Mouse (Mus musculus) urinary bladder, postnatal 4 days (tissue): ENCODE results near the gene Ywhag.

ENCODE experiments used
- DNase-seq, 2 experiments: peaks; one replicate each; pipeline ENCODE4 v3.0.0; 2021 to 2022; ENCODE audit warnings: low spot score in 2 of 2

The Ywhag gene

DNA sequence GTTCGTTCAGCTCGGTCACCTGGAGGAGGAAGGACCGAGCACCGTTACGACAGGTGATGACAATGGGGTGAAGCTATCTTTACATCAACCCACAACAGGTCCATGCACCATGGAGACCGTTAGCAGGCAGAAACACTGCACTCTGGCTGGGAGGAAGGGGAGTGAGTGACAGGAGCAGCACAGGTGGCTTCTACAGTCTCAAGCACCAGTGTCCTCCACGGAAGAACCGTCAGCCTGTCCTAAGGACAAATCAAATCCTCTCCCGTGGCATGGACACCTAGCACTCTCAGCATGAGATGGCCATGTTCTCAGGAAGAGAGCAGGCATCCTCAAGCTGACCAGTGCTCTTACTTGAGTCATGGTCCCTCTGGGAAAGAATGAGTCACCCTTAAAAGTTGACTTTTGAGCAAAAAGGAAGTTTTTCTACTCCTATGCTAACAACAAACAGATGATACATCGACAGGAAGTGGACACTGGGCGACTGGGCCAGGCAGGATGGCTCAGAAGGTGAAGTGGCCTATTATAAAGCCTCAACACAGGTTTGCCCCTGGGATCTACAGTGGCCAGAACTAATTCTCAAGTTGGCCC lies 22.7 kb downstream of the Ywhag start:
- DNase-seq, result no peak

DNA sequence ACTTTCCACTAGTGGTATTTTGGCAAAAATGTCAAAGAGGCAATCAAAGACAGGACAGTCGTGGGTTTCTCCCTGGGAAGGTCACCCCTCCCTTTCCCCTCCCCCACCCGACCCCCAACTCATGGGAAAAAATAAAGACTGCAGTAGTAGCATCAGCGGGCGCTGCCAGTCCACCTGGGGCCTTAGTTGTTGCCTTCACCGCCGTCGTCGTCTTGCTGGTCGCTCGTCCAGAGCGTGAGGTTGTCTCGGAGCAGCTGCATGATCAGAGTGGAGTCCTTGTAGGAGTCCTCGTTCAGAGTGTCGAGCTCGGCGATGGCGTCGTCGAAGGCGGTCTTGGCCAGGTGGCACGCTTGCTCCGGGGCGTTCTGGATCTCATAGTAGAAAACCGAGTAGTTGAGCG lies 23.6 kb downstream of the Ywhag start:
- no peak for DNase-seq

DNA sequence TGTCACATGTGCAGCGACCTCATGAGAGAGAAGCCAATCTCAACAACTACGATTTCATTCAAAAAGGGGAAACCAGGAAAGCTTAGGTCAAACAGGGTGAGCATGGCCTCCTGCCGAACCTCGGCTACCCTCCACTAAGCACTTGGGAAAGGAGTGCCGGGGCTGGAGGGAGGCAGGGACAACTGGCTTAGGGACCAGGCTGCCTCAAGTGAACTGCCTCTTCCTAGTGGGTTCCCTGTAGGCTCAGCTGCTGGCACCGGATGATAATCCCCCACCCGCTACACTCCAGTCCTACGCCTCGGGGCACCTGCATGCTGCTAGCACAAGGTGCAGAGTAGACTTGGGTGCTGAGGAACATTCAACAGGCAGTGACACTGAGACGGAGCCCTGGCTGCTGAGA lies 24.8 kb downstream of the Ywhag start:
- no peak for DNase-seq

DNA sequence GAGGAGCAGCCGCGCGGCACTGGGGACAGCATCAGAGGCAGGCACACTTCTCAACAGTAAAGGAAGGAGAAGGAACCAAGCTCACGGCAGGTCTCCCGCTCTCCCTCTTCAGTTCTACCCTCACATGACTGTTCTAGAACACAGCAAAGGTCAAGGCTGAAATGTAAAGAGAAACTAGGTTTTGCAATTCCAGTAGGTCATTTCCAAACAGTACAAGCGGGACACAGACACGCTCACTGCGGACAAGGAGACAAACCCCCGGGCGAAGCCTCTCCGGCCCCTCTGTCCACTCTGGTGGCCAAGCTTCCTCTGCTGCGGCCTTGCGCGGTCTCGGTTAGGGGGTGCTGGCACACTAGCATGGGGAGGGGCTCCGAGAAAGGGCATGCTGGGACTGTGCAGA lies 25.4 kb downstream of the Ywhag start:
- DNase-seq, result no peak

DNA sequence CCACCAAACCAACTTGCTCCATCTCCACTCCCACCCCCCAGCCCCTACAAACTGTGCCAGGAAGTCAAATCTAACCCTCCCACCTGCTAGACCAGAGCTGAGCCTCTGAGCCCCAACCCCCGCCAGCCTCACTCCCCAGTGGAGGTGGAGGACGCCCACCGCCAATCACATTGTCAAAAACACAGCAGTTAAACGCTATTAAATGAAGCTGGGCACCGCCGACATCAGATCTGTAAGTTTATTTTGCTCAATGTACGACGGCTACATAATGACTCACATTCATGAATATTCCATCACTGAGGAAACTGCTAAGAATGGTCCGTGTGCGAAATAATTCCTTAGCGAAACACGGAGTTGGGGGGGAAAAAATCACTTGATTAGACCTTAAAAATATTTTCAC lies 26.2 kb downstream of the Ywhag start:
- no peak for DNase-seq

DNA sequence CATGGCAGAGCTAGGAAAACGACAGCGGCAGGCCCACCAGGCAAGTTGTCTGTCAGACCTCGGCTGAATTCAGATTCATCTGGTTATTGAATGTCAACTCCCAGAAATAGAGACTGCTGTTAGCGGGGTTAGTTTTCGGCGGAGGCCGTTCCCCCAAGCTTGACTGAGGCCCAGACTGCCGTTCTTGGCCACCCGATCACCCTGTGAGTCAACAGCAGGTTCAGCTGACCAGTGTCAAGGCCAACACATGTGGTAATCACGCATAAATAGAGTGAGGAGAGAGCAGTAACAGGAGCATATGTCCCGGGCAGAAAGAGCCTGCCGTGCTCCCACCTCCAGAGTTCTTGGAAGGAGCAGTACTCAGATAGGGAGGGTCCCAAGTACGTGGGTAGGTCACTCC lies 27.2 kb downstream of the Ywhag start:
- DNase-seq, result no peak

DNA sequence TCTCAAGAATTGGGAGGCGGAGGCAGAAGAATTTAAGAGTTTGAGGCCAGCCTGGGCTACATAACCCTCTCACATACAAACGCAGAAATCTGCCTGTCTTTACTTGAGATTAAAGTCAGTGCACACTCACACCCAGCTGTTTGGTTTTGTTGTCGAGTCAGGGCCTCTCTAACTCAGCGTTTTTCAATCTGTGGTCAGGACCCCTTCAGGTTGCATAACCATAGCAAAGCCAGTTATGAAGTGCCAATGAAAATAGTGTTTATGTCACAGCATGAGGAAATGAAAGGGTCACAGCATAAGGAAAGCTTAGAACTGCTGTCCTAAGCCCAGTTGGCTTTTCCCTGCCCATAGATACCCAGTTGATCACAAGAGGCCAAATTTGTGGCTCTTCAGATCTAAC lies 27.6 kb downstream of the Ywhag start:
- DNase-seq, result no peak

DNA sequence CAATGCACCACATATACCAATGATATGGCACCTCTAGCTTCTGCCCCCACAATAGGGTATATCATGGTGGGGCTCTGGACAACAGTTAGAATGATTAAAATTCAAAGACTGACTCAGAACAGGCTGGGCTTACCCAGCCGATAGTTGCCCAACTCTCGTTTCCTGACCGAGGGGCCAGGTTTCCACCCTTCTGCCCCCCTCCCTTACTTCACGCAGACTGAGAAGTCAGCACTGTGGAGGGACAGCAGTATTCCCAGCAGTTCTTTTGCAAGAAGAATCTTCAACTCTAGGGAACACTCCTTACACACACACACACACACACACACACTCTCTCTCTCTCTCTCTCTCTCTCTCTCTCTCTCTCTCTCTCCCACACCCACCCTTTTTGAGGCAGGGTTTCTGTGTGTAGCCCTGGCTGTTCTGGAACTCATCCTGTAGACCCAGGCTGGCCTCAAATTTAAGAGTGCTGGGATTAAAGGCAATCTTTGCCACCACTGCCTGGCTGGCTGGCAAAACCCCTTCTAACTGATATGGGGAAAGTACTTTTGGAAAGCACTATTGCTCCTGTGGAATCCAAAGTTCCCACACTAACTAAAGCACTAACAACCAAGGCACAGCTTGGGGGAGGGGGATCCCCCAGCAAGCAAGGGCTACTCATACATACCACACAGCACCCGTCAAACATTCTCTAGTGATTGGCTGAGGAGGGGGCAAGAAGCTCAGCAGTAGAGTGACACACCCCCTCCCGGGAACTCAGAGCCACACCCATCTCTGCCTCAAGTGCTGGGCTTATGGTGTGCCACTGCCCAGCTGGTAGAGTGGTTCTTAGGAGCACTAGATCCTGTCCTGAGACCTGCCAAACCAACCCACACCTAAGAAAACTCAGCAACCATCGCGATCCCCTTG lies 28.8 kb downstream of the Ywhag start:
- DNase-seq, result no peak

DNA sequence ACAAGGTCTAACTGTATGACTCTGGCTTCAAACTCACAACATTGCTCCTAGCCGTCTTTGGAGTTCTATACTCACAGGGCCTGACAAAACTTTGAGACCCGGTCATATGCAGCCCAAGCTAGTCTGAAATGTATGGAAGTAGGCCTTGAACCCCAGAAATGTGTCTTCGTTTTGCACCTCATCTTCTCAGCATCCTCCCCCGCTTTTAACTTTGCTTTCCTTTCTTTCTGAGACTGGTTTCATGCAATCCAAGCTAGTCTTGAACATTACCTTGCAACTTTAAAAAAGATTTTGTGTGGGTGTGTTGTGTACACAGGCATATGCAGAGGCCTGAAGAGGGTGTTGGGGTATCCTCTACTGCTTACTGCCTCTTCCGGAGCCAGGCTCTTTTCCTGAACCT lies 30.2 kb downstream of the Ywhag start:
- no peak for DNase-seq

DNA sequence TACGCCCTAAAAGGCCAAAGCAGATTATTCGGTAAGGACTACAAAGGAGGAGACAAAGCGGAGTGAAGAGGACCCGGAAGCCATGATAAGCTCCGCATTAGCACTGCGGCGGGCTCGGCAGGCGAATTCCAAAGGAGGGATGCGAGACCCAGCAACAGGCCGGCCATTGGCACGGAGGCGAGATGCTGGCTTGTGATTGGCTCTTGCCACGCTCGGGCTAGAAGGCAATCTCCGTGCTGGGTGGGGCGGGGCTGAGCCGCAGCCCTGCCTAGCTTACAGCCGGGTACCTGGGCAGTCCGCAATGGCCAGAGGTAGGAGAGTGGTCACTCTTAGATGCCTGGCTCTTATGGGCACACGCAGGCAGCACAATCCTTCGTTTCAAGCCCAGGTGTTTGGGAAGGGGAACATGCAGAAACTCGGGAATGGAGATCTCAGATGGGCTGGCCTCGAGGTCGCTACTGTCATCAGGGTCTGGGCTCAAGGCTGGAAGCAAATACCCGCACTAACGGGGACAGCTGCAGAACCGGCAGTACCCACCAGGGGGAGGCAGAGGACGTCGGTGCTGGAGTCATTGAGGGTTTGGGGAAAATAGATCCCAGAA lies 30.8 kb downstream of the Ywhag start:
- peak; percentile 84 to 92 for DNase-seq

DNA sequence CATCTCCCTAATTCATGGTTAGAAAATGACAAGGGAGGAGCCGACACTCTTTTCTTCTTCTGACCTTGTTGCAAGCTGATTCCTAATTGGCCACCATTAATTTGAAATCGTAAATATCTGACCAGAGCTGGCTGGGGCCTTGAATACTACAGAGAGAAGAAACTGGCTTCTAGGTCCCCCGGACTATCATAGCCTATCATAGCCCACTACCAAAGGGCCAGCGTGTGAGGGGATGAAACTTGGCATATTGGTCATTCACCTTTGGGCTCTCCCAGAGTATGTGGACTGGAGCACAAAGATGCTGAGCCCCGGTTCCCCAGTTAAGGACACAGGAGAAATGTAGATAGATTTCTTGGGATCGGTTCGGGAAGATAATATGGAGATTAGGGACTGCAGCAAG lies 31.4 kb downstream of the Ywhag start:
- DNase-seq, result no peak

DNA sequence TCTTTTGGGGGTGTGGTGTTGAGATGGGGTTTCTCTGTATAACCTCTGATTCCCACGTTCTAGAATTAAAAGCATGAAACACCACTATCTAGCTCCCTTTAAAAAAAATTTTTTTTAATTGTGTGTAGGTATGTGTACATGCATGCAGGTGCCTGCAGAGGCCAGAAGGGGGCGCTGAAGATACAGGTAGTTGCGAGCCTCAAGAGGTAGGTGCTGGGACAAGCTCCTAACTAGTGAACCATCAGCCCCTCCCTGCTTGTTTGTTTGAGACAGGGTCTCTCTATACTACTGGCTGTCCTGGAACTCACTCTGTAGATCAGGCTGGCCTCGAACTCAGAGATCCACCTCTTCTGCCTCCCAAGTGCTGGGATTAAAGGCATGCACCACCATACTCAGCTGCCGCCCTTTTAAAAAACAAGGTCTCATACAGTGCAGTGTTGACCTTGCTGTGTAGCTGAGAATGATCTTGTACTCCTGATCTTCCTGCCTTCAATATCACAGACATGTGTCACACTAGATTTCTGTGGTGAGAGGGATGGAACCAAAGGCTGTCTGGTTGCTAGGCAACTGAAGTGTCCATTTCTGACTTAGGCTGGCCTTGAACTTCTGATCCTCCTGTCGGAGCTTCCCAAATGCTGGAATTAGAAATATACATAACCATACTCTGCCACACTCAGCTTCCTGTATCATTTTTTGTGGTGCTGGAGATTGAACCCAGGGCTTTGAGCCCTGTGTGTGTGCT lies 32.9 kb downstream of the Ywhag start:
- DNase-seq, result no peak

DNA sequence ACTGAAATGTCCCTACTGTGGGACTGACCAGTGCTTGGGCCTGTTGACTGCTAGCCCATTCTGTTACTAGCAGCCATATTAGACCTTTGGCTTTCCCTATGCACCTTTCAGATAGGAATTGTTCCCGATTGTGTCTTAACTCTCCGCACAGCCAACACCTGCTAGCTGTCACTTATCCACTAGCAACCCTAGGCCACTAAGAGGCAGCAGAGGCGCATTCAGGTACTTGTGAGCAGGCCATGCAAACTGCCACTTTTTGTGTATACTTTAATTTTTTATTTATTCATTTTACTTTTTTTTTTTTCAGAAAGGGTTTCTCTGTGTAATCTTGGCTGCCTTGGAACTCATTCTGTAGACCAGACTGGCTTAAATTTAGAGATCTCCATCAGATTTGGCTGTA lies 33.7 kb downstream of the Ywhag start:
- DNase-seq, result no peak

DNA sequence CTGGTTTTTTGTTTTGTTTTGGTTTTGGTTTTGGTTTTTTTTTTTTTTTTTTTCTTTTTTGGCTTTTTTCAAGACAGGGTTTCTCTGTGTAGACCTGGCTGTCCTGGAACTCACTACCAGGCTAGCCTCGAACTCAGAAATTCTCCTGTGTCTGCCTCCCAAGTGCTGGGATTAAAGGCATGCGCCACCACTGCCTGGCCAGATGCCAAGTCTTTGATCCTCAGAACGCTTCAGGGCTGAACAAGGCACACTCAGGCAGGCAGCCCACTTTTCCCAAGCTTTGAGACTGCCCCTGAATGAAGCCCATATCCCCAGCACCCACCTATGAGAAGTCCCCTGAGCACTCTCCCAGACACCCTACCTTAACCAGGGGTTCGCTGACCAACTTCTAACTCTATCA lies 34.6 kb downstream of the Ywhag start:
- DNase-seq, result no peak

DNA sequence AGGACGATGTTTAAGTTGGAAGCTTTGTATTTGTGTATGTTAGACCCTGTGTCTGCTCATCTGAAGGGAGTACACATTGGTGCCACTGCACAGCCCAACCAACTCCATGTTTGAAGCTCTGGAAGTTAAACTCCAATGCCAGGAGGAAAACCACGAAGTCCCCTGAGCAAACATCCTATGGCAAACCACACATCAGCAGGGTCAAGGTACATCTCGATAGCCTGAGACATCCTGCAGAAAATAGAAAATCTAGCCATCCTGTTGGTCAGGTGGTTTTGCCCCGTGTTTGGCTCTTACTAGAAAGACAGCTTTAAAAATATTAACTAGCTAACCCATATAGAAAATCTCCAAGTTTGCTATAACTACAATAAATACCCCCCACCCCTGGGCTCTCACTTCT lies 35.4 kb downstream of the Ywhag start:
- DNase-seq, result no peak

DNA sequence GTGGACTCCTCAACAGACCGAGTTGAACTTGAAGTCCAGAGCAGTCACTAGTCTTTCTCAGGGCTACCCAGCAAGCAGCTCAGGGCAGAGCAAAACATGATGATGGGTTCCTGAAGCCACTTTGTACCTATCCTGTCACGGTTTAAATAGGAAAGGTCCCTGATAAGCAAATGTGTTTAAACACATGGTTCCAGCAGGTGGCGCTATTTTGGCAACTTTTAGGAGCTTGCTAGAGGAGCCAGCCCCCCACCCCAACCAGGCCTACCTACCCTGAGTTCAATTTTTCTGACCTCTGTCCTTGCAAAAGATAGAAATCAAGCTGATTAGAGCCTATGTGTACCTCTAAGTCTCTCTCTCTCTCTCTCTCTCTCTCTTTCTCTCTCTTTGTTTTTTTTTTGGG lies 36.4 kb downstream of the Ywhag start:
- DNase-seq, result no peak

DNA sequence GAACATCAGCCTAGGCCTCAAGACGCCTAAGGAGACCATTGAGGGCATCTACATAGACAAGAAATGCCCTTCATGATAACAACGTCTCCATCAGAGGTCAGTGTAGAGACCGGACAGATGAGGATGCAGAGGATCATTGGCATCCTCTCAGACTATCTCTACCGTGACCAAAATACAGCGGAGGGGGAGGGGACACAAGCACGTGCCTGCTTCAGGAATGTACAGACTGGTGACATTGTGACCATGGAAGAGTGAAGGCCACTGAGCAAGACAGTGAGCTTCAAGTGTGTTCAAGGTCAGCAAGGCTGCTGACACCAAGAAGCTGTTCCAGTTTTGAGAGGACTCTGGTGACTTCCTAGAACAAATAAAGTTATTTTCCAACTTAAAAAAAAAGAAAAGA lies 39.5 kb downstream of the Ywhag start:
- no peak for DNase-seq

DNA sequence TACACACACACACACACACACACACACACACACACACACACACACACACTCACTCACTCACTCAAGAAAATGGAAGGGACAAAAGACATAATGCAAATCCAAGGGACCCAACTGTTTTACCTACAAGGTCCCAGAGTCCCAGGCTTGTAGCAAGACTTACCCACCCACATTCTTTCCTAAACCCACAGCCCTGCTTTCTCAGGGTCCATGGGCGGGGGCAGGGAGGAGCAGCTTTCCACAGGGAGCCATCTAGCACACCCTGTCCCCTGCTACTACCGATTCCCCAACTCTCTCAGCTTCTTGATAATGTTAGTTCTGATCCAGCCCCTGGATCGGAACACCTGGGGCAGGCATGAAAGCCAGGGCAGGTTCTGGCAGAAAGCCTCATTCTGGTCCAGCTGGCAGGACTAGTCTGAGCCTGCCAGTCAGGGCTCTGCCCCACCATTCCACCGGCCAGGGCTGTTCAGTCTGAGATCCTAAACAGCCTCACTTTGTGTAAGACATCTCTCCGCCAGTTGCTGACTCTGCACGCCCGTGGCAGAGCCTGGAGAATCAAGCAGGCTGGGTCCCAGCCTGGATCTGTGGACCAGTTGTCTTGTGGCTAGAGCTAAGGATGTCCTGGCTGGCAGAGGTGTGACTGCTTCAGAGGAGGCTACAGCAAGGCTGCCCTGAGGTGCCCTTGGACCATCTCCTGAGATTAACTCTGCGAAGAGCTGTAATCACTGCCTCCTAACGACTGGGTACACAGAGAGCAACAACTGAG lies 41.6 kb downstream of the Ywhag start:
- peak in 1 of 2 experiments; percentile 36 for DNase-seq

DNA sequence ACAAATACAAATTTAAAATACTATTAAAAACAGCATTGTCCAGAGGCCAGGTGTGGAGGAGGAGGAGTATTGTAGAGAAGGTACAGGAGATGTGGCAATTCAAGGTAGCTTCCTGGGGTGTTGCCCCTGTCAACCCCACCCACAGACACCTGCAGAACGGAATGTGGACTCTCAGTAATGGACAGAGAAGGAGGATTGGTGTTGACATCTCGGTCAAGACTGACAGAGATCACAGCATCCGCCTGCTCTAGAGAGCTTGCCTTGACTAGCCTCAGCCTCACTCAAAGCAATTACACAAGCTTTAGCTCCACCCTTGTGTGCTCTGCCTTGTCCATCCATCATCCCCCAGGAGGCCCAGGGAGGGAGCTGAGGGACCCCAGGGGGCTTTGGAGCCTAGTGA lies 43.5 kb downstream of the Ywhag start:
- DNase-seq, result no peak

DNA sequence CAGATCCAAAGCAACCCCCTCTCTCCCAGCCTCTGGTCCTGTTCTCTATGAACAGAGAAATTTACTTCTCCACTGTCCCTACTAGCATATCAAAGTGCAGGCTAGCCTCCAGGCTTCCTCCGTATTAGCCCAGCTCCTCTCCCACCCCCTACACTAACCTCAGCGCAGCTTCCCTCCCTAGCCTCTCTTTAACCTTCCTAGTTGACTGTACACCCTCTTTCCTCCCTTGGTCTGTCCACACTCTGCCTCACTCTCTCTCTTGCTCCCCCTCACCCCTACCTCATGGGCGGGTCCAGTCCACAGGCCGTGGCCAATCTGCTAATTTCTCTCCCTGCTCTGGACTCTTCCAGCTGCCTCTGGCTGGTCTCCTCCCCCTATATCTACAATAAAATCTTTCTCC lies 44.1 kb downstream of the Ywhag start:
- no peak for DNase-seq

DNA sequence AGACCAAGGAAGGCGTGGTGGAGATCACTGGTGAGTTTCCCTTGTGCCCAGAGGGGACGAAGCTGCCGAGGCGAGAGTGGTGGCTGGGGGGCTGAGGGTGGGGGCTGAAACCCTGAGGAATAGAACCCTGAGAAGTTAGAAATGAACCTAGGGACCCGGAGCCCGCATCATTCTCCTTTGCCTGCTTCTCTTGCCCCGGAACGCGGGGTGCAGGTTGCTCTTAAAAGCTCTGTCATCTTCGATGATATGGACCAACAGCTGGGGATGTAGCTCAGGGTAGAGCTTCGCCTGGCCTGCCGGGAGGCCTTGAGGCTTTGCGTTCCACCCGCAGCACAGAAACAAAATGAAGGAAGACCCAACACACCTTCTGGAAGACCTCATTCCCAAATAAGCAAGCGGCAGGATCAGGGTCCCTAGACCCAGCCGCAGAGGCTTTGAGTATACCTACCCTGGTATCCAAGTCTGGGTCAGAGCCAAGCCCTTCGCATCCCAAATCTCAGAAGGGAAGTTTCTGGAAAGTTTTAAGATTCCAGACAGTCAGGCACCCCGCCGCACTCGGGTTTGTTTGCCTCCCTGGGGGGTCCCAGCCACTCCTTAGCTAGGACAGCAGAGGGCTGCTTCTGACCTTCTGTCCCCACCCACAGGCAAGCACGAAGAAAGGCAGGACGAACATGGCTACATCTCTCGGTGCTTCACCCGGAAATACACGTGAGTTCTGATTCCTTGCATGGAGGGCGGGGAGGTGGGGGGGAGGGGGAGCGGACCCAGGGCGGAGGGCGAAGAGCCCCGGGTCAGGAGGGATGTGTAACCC lies 45.8 kb downstream of the Ywhag start:
- no peak for DNase-seq
